Mouse (Mus musculus) ES-Bruce4 (cell line): Measurements from ENCODE around the gene Fmnl2. TPM values are rescaled to one million over a fixed set of nuclear protein-coding genes. Genes with fewer than 3 reads are reported as not detected.

ENCODE experiments used
- H3K27ac ChIP-seq: 2 replicates; pipeline ENCODE4 v1.5.1; 2012; ENCODE audit warnings: low read length, inconsistent platforms; ENCODE audit not compliant: insufficient read depth
- H3K27me3 ChIP-seq: 2 replicates; pipeline ENCODE4 v1.6.1; 2012; ENCODE audit warnings: mild to moderate bottlenecking, low read length, inconsistent platforms; ENCODE audit not compliant: control insufficient read depth, poor library complexity, insufficient read depth, severe bottlenecking
- H3K36me3 ChIP-seq: 2 replicates; pipeline ENCODE4 v1.6.1; 2012; ENCODE audit warnings: inconsistent platforms, mild to moderate bottlenecking, low read length, moderate library complexity; ENCODE audit not compliant: control insufficient read depth, poor library complexity, insufficient read depth, severe bottlenecking
- H3K4me1 ChIP-seq: one replicate; pipeline ENCODE4 v1.8.1; 2011; ENCODE audit warnings: low read length; ENCODE audit not compliant: control insufficient read depth, insufficient read depth
- H3K4me3 ChIP-seq: 2 replicates; pipeline ENCODE4 v1.5.1; 2011; ENCODE audit warnings: low read depth, mild to moderate bottlenecking, low read length
- H3K9ac ChIP-seq: 2 replicates; pipeline ENCODE4 v1.6.1; 2012; ENCODE audit warnings: low read depth, mild to moderate bottlenecking, inconsistent platforms; ENCODE audit not compliant: poor library complexity, severe bottlenecking
- H3K9me3 ChIP-seq: replicated peaks from 2 replicates; pipeline ENCODE4 v1.6.1; 2012; ENCODE audit warnings: mild to moderate bottlenecking, low read length, inconsistent platforms; ENCODE audit not compliant: control insufficient read depth, poor library complexity, insufficient read depth, severe bottlenecking
- CTCF ChIP-seq: IDR thresholded peaks from one replicate; pipeline ENCODE4 v1.8.1; 2011; ENCODE audit warnings: low read depth, low read length
- EP300 ChIP-seq: IDR thresholded peaks from 2 replicates; pipeline ENCODE4 v1.6.1; 2011; ENCODE audit warnings: low read depth, low read length; ENCODE audit not compliant: insufficient read depth
- POLR2A ChIP-seq: IDR thresholded peaks from one replicate; pipeline ENCODE4 v1.8.1; 2011; ENCODE audit warnings: low read length; ENCODE audit not compliant: insufficient read depth
- polyA plus RNA-seq: library from polyadenylated mRNA; stranded (reverse); fragments of >200 nt; gene quantifications from 2 replicates; pipeline ENCODE4 v1.2.4, GENCODE M21; 2011; ENCODE audit warnings: low read depth; ENCODE audit not compliant: missing spikeins, insufficient read depth, insufficient read length

Gene Fmnl2
- polyA plus RNA-seq, 1 experiment, result 55.7 TPM

GRCm38 (mm10) chr2:52938351-52939074 lies 80.9 kb downstream of the Fmnl2 start:
- Histone ChIP-seq H3K4me3 (no peak overlapping the region), H3K27ac (peak overlapping the region; percentile 91), H3K9ac (0 out of 2 replicates have a peak overlapping the region, but pooled peaks have one; percentile 38), H3K9me3 (no peaks in the 10 kb centered on the region), H3K27me3 (no peaks in the 10 kb centered on the region), H3K4me1 (peaks cover 2% of the 10 kb centered on the region), H3K36me3 (no peaks in the 10 kb centered on the region)
- TF ChIP-seq POLR2A (no peak), EP300 (no peak), CTCF (no peak)

- no peak for TF ChIP-seq POLR2A
- H3K9me3 ChIP-seq, result no peaks in the 10 kb centered on the region
- no peak overlapping the region for H3K27ac ChIP-seq
These were observed 86.2 kb downstream of the Fmnl2 start for GRCm38 (mm10) chr2:52943644-52944423.

GRCm38 (mm10) chr2:52944594-52944993 lies 86.9 kb downstream of the Fmnl2 start:
- no peak overlapping the region for H3K9ac ChIP-seq
- TF ChIP-seq CTCF (no peak), EP300 (no peak), POLR2A (no peak)
- H3K27me3 ChIP-seq, result no peaks in the 10 kb centered on the region
- H3K4me3 ChIP-seq, result no peak overlapping the region
- no peaks in the 10 kb centered on the region for H3K36me3 ChIP-seq
- H3K4me1 ChIP-seq, result peaks cover 3% of the 10 kb centered on the region
- H3K9me3 ChIP-seq, result no peaks in the 10 kb centered on the region
- H3K27ac ChIP-seq, result no peak overlapping the region

More at GRCm38 (mm10) chr2:52943644-52944423, 86.2 kb downstream of the Fmnl2 start:
- peaks cover 4% of the 10 kb centered on the region for H3K4me1 ChIP-seq
- no peak overlapping the region for H3K4me3 ChIP-seq
- H3K36me3 ChIP-seq, result no peaks in the 10 kb centered on the region
- no peak overlapping the region for H3K9ac ChIP-seq
- H3K27me3 ChIP-seq, result no peaks in the 10 kb centered on the region

- Histone ChIP-seq H3K9me3 (no peaks in the 10 kb centered on the region), H3K4me3 (no peak overlapping the region), H3K9ac (no peak overlapping the region), H3K36me3 (no peaks in the 10 kb centered on the region), H3K4me1 (peaks cover 3% of the 10 kb centered on the region), H3K27ac (no peak overlapping the region; the same call in 1 of the 2 replicates), H3K27me3 (no peaks in the 10 kb centered on the region)
- TF ChIP-seq EP300 (no peak), POLR2A (no peak), CTCF (no peak)
These were observed 88.4 kb downstream of the Fmnl2 start for GRCm38 (mm10) chr2:52946074-52946473.

GRCm38 (mm10) chr2:52946524-52947186 lies 89.0 kb downstream of the Fmnl2 start:
- no peak overlapping the region for H3K9ac ChIP-seq
- no peaks in the 10 kb centered on the region for H3K27me3 ChIP-seq
- peaks cover 3% of the 10 kb centered on the region for H3K4me1 ChIP-seq
- TF ChIP-seq POLR2A (no peak), EP300 (no peak), CTCF (no peak)
- H3K36me3 ChIP-seq, result no peaks in the 10 kb centered on the region
- H3K9me3 ChIP-seq, result no peaks in the 10 kb centered on the region
- H3K4me3 ChIP-seq, result no peak overlapping the region
- H3K27ac ChIP-seq, result no peak overlapping the region
